Mouse (Mus musculus): ENCODE measurements around the gene Ccdc148.

GRCm38 (mm10) chr2:59183541-59183940, 23.1 kb upstream of the Ccdc148 start:
- TF ChIP-seq GATA1 (IDR thresholded peaks at IDR 0.05; ENCODE audit: borderline replicate concordance, low read length) (no peak), FLI1 (IDR thresholded peaks at IDR 0.05; ENCODE audit: low read length) (no peak)
